Comparison of ENCODE assay signal across 18 mouse cellular contexts in the genomic region with DNA sequence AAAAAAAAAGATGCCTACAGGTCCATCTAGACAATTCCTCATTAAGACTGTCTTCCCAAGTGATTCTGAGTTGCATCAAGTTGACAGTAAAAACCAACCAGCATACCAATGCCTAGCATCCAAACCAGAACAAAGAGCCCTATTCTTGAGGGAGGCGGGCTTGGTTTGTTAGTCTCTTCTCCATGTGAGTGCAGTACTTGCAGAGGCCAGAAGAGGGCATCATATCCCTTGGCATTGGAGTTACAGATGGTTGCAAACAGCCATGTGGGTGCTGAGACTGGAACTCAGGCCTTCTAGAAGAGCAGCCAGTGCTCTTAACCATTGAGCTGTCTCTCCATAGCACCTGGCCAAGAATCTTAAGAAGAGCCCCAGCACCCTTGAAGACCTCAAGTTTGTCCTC. TPM values are rescaled to one million over a fixed set of nuclear protein-coding genes. Genes with fewer than 3 reads are reported as not detected.
A peak's percentile ranks its signal among the peaks of the same experiment; 100 is the strongest.
DNase-seq lines count a peak whose midpoint lies in the region; ATAC-seq and TF ChIP-seq lines count a peak whose summit lies in the region.
"Had no signal": no experiment of that assay in that cellular context is flagged by ENCODE, and none has a peak within 500 bp of the region (broad histone marks: within the 10 kb centered on the region; RNA-seq: fewer than 3 reads in every experiment).

No protein-coding gene starts in this region.

- no peaks in the 10 kb centered on the region for H3K79me2 ChIP-seq in heart, adult 2 months (replicated peaks; ENCODE audit: control insufficient read depth, insufficient read depth, low read length)

- 0 out of 2 replicates have a peak, but pooled peaks have one; percentile 8 for TF ChIP-seq CTCF in heart, adult 2 months (IDR thresholded peaks at IDR 0.05)
- peak; percentile 30 for TF ChIP-seq CTCF in lung, postnatal 0 days (IDR thresholded peaks at IDR 0.05)

- no peaks in the 10 kb centered on the region for H3K27me3 ChIP-seq in heart, adult 2 months (ENCODE audit: control insufficient read depth, insufficient read depth, low read length)
- H3K27me3 ChIP-seq in lung, postnatal 0 days (replicated peaks; ENCODE audit: insufficient read depth, low read length) = no peaks in the 10 kb centered on the region
- H3K27me3 ChIP-seq: embryonic facial prominence, embryonic 13.5 days; limb, embryonic 15.5 days had no signal

- WGBS in heart, adult 2 months = 100% methylated on average over 1 of the region's 1 CpGs
- 93% methylated on average over 1 of the region's 1 CpGs for WGBS in lung, postnatal 0 days

- no peak overlapping the region for H3K4me2 ChIP-seq in lung, postnatal 0 days (replicated peaks; ENCODE audit: low read depth, low read length)
- H3K4me2 ChIP-seq: embryonic facial prominence, embryonic 13.5 days; heart, embryonic 11.5 days; hindbrain, embryonic 14.5 days; limb, embryonic 15.5 days; lung, embryonic 14.5 days had no signal

- H3K4me1 ChIP-seq in heart, adult 2 months (ENCODE audit: control insufficient read depth, insufficient read depth, low read length) = no peaks in the 10 kb centered on the region
- H3K4me1 ChIP-seq in lung, postnatal 0 days (ENCODE audit: insufficient read depth, low read depth, low read length) = no peaks in the 10 kb centered on the region
- H3K4me1 ChIP-seq: embryonic facial prominence, embryonic 13.5 days; limb, embryonic 15.5 days had no signal

- no peak overlapping the region for H3K9ac ChIP-seq in heart, adult 2 months (ENCODE audit: low read depth, low read length)
- no peak overlapping the region for H3K9ac ChIP-seq in lung, postnatal 0 days (replicated peaks; ENCODE audit: low read depth)
- H3K9ac ChIP-seq: embryonic facial prominence, embryonic 13.5 days; hindbrain, embryonic 14.5 days; limb, embryonic 15.5 days; lung, embryonic 14.5 days had no signal

- no peak overlapping the region for H3K27ac ChIP-seq in heart, adult 2 months
- no peak overlapping the region for H3K27ac ChIP-seq in lung, postnatal 0 days (ENCODE audit: low read length)
- H3K27ac ChIP-seq: embryonic facial prominence, embryonic 13.5 days; hindbrain, embryonic 14.5 days; limb, embryonic 15.5 days had no signal

- H3K36me3 ChIP-seq in heart, adult 2 months (ENCODE audit: control insufficient read depth, insufficient read depth, low read length) = no peaks in the 10 kb centered on the region
- H3K36me3 ChIP-seq in lung, postnatal 0 days (ENCODE audit: insufficient read depth, low read length) = no peaks in the 10 kb centered on the region
- H3K36me3 ChIP-seq: embryonic facial prominence, embryonic 13.5 days; limb, embryonic 15.5 days had no signal

- H3K9me3 ChIP-seq in lung, postnatal 0 days (ENCODE audit: low read length) = no peaks in the 10 kb centered on the region

- no peak for TF ChIP-seq POLR2A in heart, adult 2 months (IDR thresholded peaks at IDR 0.05; ENCODE audit: insufficient read depth, low read depth, low read length)

- no peak for TF ChIP-seq EP300 in heart, adult 2 months (IDR thresholded peaks at IDR 0.05; ENCODE audit: insufficient read depth, low read depth, low read length)
- no peak for TF ChIP-seq EP300 in lung, postnatal 0 days (IDR thresholded peaks at IDR 0.05)

- no peak for ATAC-seq in lung, postnatal 0 days
- ATAC-seq: activated CD4-positive, CD25-positive, alpha-beta regulatory T cell, adult 4 months; midbrain, embryonic 16.5 days had no signal

- intact Hi-C loops in heart, adult 2 months (cut with DNase I) = no loop called here

- no peak for DNase-seq in heart, adult 2 months
- DNase-seq in heart, adult 11 months = no peak
- DNase-seq in lung, postnatal 0 days (ENCODE audit: low spot score) = no peak
- DNase-seq in lung, postnatal 14 days = no peak
- DNase-seq in ES-CJ7 (ENCODE audit: low read depth, low spot score) = peak; percentile 70
- DNase-seq in naive thymus-derived CD4-positive, alpha-beta T cell, adult 2 months (ENCODE audit: low read depth) = peak; percentile 27
- no peak for DNase-seq in embryo, embryonic 10.5 days (ENCODE audit: low spot score)
- DNase-seq: cerebellum, adult 8-10 months; gastrocnemius, postnatal 14 days; kidney, adult 2 months; right cerebral cortex, adult 18-20 months had no signal

- H3K4me3 ChIP-seq in heart, adult 2 months = no peak overlapping the region
- H3K4me3 ChIP-seq in lung, postnatal 0 days (ENCODE audit: low read depth, low read length) = no peak overlapping the region
- H3K4me3 ChIP-seq: embryonic facial prominence, embryonic 13.5 days; limb, embryonic 15.5 days had no signal

RNA-seq across cellular contexts. Expression of a gene that starts 36.9 kb away (rescaled TPM):
- under 1 TPM; 0.02 to 0.10 TPM for total RNA-seq in heart, adult 2 months (2021)
- polyA plus RNA-seq in heart, adult 2 months (2012; rRNA removed) = 0.06 and 0.27 TPM in 2 replicates
- polyA plus RNA-seq in lung, postnatal 0 days (2015; fragmentation: Nextera tagmentation; extraction: Ambion mirVana) = 0.95 and 1.0 TPM in 2 replicates
- polyA plus RNA-seq: activated CD4-positive, CD25-positive, alpha-beta regulatory T cell, adult 4 months had no signal

Comparison
In these comparisons a context has a peak if more than half of its experiments do, and no peak if none do; other contexts are left out.
1. DNase-seq: peak in ES-CJ7 (single experiment) and naive thymus-derived CD4-positive, alpha-beta T cell, adult 2 months (single experiment); none in heart, adult 2 months (0 of 2), heart, adult 11 months (single experiment), lung, postnatal 0 days (single experiment), lung, postnatal 14 days (single experiment) and embryo, embryonic 10.5 days (single experiment).